ENCODE assay signal across 8 mouse cellular contexts in genomic region chr2:68435494-68436255, GRCm38 (mm10). TPM values are rescaled to one million over a fixed set of nuclear protein-coding genes. Genes with fewer than 3 reads are reported as not detected.
A peak's percentile ranks its signal among the peaks of the same experiment; 100 is the strongest.
DNase-seq lines count a peak whose midpoint lies in the region; ATAC-seq and TF ChIP-seq lines count a peak whose summit lies in the region.

No protein-coding gene starts in this region.

- no peak for DNase-seq in liver, embryonic 11.5 days (ENCODE audit: low spot score)
- DNase-seq in liver = no peak
- no peak for DNase-seq in heart, postnatal 0 days (ENCODE audit: low spot score)
- DNase-seq in lung, postnatal 25 days (ENCODE audit: low spot score) = peak; percentile 62
- DNase-seq in thymus, postnatal 0 days (ENCODE audit: low spot score) = peak; percentile 83
- DNase-seq in gastrocnemius, adult 8-10 months (ENCODE audit: low spot score in 2 of 2) = no peak
- no peak for DNase-seq in kidney, postnatal 4 days
- no peak for DNase-seq in right cerebral cortex, postnatal 10 days (ENCODE audit: low spot score in 2 of 2)

- H3K4me2 ChIP-seq in liver, embryonic 11.5 days = peak overlapping the region; percentile 19; the same call in 1 of the 2 replicates
- H3K4me2 ChIP-seq in heart, postnatal 0 days (ENCODE audit: low read depth, low read length) = peak overlapping the region; percentile 45

- peaks cover 8% of the 10 kb centered on the region for H3K4me1 ChIP-seq in liver, embryonic 11.5 days (replicated peaks; ENCODE audit: control insufficient read depth, insufficient read depth, low read length)
- H3K4me1 ChIP-seq in heart, postnatal 0 days (ENCODE audit: control insufficient read depth, insufficient read depth) = peaks cover 71% of the 10 kb centered on the region

- WGBS in liver, embryonic 11.5 days = 34% methylated on average over 15 of the region's 15 CpGs
- 8% methylated on average over 15 of the region's 15 CpGs for WGBS in heart, postnatal 0 days

- no peak overlapping the region for H3K4me3 ChIP-seq in liver, embryonic 11.5 days (ENCODE audit: low read depth, low read length)
- peak overlapping the region; percentile 2; the same call in 1 of the 2 replicates for H3K4me3 ChIP-seq in heart, postnatal 0 days (ENCODE audit: low read depth, low read length)

- H3K27me3 ChIP-seq in liver, embryonic 11.5 days (replicated peaks; ENCODE audit: control insufficient read depth, insufficient read depth, low read length) = no peaks in the 10 kb centered on the region
- H3K27me3 ChIP-seq in heart, postnatal 0 days (ENCODE audit: control insufficient read depth, insufficient read depth, low read length) = no peaks in the 10 kb centered on the region

- no peak for TF ChIP-seq CTCF in heart, postnatal 0 days (IDR thresholded peaks at IDR 0.05; ENCODE audit: low read depth)

- no peak overlapping the region for H3K27ac ChIP-seq in liver, embryonic 11.5 days (ENCODE audit: low read depth, low read length)
- peak overlapping the region; percentile 90 for H3K27ac ChIP-seq in heart, postnatal 0 days (ENCODE audit: low read depth)

- H3K36me3 ChIP-seq in liver, embryonic 11.5 days (ENCODE audit: control insufficient read depth, insufficient read depth, low read length) = no peaks in the 10 kb centered on the region
- peaks cover 2% of the 10 kb centered on the region; the same call in 1 of the 2 replicates for H3K36me3 ChIP-seq in heart, postnatal 0 days (replicated peaks; ENCODE audit: control insufficient read depth, insufficient read depth, low read length)

- no peak for TF ChIP-seq EP300 in heart, postnatal 0 days (IDR thresholded peaks at IDR 0.05; ENCODE audit: low read depth)

- no peaks in the 10 kb centered on the region for H3K9me3 ChIP-seq in liver, embryonic 11.5 days (ENCODE audit: control insufficient read depth, low read length)
- no peaks in the 10 kb centered on the region for H3K9me3 ChIP-seq in heart, postnatal 0 days (replicated peaks; ENCODE audit: control insufficient read depth, low read length)

- H3K9ac ChIP-seq in liver, embryonic 11.5 days (ENCODE audit: low read depth, low read length) = no peak overlapping the region
- H3K9ac ChIP-seq in heart, postnatal 0 days (replicated peaks; ENCODE audit: low read depth, low read length) = 0 out of 2 replicates have a peak overlapping the region, but pooled peaks have one; percentile 34

- ATAC-seq in liver, embryonic 11.5 days (replicated peaks; ENCODE audit: low FRiP score) = no peak
- ATAC-seq in heart, postnatal 0 days (ENCODE audit: insufficient read depth, low read depth) = no peak

RNA-seq across cellular contexts. Expression of gene Stk39, which starts 36.4 kb away (rescaled TPM):
- polyA plus RNA-seq in liver, embryonic 11.5 days (2014; fragmentation: Nextera tagmentation; extraction: Ambion mirVana) = 7.8 and 9.9 TPM in 2 replicates
- 81.8 and 84.5 TPM in 2 replicates for total RNA-seq in heart, postnatal 0 days (2014; rRNA removed; ENCODE audit: low replicate concordance)
- polyA plus RNA-seq in heart, postnatal 0 days (2015; fragmentation: Nextera tagmentation; extraction: Ambion mirVana) = 83.9 and 93.2 TPM in 2 replicates
- polyA plus RNA-seq in thymus, postnatal 0 days (2015; fragmentation: Nextera tagmentation; extraction: Ambion mirVana) = 13.1 and 14.7 TPM in 2 replicates
- 1 to 10 TPM; 1.3 to 2.4 (median 2.1) TPM for total RNA-seq in gastrocnemius, adult 8-10 months (2022)

Comparison
In these comparisons a context has a peak if more than half of its experiments do, and no peak if none do; other contexts are left out.
1. DNase-seq: peak in lung, postnatal 25 days (single experiment) and thymus, postnatal 0 days (single experiment); none in liver, embryonic 11.5 days (single experiment), liver (single experiment), heart, postnatal 0 days (single experiment), gastrocnemius, adult 8-10 months (0 of 2), kidney, postnatal 4 days (0 of 2) and right cerebral cortex, postnatal 10 days (0 of 2).